Mouse (Mus musculus): ENCODE data around the gene Gm20388.

- no peak for TF ChIP-seq GATA1 (IDR thresholded peaks at IDR 0.05; ENCODE audit: low read length)
- no peak for TF ChIP-seq TAL1 (IDR thresholded peaks at IDR 0.05; ENCODE audit: low read length)
Measured at GRCm38 (mm10) chr8:120084783-120085182, 174.1 kb downstream of the Gm20388 start.

All from erythroblast, embryonic 14.5 days (primary cell).